Mouse (Mus musculus): ENCODE results near the gene Slc43a2.
"Not testable (repeated sequence)": the region's sequence is repeated elsewhere in the genome, so short reads cannot be mapped to it uniquely, and the experiment has no call there.

Slc43a2 gene

GRCm38 (mm10) chr11:75551321-75551720 is 19.8 kb downstream of the Slc43a2 start:
- DNase-seq (ENCODE audit: low spot score in 2 of 2) = no peak

GRCm38 (mm10) chr11:75551961-75552441 is 20.5 kb downstream of the Slc43a2 start:
- DNase-seq (ENCODE audit: low spot score in 2 of 2) = no peak

- no peak for DNase-seq (ENCODE audit: low spot score in 2 of 2)
Observed at GRCm38 (mm10) chr11:75552906-75553482, 21.5 kb downstream of the Slc43a2 start.

GRCm38 (mm10) chr11:75556006-75556405 is 24.5 kb downstream of the Slc43a2 start:
- DNase-seq (ENCODE audit: low spot score in 2 of 2) = not testable (repeated sequence)

GRCm38 (mm10) chr11:75557142-75557541 is 25.6 kb downstream of the Slc43a2 start:
- DNase-seq (ENCODE audit: low spot score in 2 of 2) = no peak

- no peak for DNase-seq (ENCODE audit: low spot score in 2 of 2)
Observed at GRCm38 (mm10) chr11:75558101-75558500, 26.6 kb downstream of the Slc43a2 start.

- DNase-seq (ENCODE audit: low spot score in 2 of 2) = no peak
Observed at GRCm38 (mm10) chr11:75559870-75560504, 28.5 kb downstream of the Slc43a2 start.

GRCm38 (mm10) chr11:75560530-75561409 is 29.3 kb downstream of the Slc43a2 start:
- DNase-seq (ENCODE audit: low spot score in 2 of 2) = no peak

- DNase-seq (ENCODE audit: low spot score in 2 of 2) = no peak
Observed at GRCm38 (mm10) chr11:75561410-75561791, 29.9 kb downstream of the Slc43a2 start.

- DNase-seq (ENCODE audit: low spot score in 2 of 2) = no peak
Observed at GRCm38 (mm10) chr11:75562840-75563239, 31.3 kb downstream of the Slc43a2 start.

- DNase-seq (ENCODE audit: low spot score in 2 of 2) = no peak
Observed at GRCm38 (mm10) chr11:75563851-75564548, 32.5 kb downstream of the Slc43a2 start.

GRCm38 (mm10) chr11:75565849-75566248 is 34.4 kb downstream of the Slc43a2 start:
- DNase-seq (ENCODE audit: low spot score in 2 of 2) = no peak

- DNase-seq (ENCODE audit: low spot score in 2 of 2) = no peak
Observed at GRCm38 (mm10) chr11:75566276-75567196, 35.0 kb downstream of the Slc43a2 start.

- no peak for DNase-seq (ENCODE audit: low spot score in 2 of 2)
Observed at GRCm38 (mm10) chr11:75567346-75568114, 36.0 kb downstream of the Slc43a2 start.

- DNase-seq (ENCODE audit: low spot score in 2 of 2) = no peak
Observed at GRCm38 (mm10) chr11:75568115-75568511, 36.6 kb downstream of the Slc43a2 start.

GRCm38 (mm10) chr11:75568962-75569361 is 37.5 kb downstream of the Slc43a2 start:
- no peak for DNase-seq (ENCODE audit: low spot score in 2 of 2)

- no peak for DNase-seq (ENCODE audit: low spot score in 2 of 2)
Observed at GRCm38 (mm10) chr11:75570375-75571125, 39.1 kb downstream of the Slc43a2 start.

GRCm38 (mm10) chr11:75571126-75571990 is 39.9 kb downstream of the Slc43a2 start:
- no peak for DNase-seq (ENCODE audit: low spot score in 2 of 2)

Measured in frontal cortex, postnatal 14 days (tissue).